Mouse (Mus musculus): ENCODE measurements around the gene Fez2.

The Fez2 gene

DNA sequence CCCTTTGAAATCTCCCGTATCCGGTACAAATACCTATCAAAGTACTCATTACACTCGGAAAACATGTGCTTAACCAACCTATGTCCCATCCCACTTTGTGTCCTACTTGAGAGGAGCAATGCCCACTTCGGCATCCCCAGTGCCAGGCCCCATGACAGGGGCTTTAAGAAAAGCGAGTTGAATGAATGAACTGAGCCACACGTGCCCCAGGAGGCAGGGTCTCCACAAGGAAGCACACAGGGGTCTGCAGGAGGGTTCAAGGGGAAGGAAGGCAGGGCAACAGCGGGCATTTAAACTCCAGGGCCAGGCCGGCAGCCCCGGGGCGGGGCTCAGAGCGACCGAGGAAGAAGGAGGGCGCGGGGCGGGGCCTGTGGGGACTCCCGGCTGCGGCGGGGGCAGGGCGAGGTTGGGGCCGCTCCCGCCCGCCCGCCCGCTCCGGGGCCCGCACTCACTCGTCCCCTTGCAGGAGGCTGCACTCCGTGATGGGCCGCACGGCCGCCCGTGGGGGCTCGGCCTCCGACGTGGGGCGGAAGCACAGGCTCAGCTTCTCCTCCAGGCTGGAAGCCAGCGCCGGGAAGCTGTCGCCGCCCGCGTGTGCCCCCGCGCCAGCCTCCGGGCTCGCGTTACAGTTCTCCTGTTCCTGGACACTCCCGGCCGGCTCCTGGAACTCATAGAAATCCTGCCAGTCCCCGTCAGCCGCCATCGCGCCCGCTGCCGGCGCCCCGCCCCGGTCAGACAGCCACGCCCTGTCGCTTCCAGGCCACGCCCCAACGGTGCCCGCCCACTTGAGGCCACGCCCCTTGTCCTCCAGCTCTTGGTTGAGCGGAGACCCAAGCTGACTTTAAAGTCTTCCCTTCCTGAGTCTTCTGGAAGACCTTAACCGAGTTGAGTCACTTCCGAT is at the start of gene Fez2:
Gene Fez2, minus strand, starts transcription at position 772 of the 901 bp plus-strand sequence.
- peak; percentile 91 to 92 for DNase-seq (ENCODE audit: low spot score in 2 of 2)

DNA sequence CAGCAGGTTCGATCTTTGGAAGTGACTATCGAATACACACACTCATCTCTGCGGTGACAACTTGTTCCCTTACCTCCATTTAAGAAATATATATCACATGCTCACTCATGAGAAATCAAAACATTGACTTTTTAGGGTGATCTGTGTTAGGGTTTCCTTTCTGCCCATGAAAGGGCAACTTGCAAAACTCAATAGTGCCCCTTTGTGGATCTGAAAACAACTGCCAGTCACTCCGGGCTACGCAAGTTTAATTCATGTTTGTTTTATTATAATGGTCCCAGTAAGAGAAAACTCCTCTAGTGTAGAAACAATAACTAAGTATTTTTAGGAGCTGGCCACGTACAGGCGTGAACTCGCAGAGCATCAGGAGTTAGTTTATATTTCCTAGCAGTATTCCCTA is 47.5 kb upstream of the Fez2 start:
- no peak for DNase-seq (ENCODE audit: low spot score in 2 of 2)

DNA sequence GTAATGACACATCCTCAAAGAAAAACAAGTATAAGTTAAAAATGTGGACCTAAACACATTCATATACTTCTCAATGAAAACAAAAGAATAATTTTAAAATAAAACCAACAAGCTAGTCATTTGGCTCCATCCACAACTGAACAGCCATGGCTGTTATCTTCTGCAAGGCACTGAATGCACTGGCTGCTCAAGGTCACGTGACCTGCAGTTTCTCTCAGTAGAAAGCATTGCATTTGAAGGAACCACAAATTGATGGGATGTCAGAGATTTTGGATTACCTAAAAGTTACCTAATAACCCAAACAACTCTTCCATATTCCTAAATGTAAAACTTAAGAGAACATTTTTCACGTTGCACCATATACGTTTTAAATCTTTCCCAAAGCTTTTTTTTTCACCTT is 47.1 kb upstream of the Fez2 start:
- DNase-seq (ENCODE audit: low spot score in 2 of 2): no peak

DNA sequence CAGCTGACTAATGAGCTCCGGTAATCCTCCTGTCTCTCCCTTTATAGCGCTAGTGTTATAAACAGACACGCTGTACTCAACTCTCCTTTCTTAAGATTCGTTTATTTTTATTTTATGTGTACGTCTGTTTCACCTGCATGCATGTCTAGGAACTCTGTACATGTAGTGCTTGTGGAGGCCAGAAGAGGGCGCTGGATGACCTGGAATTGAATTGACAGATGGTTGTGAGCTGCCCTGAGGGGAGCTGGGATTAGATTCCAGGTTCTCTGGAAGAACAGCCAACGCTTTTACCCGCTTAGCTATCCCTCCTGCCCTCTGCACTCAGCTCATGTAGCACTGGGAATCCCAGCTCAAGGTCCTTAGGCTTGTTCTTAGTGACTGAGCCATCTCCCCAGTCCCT is 42.2 kb upstream of the Fez2 start:
- DNase-seq (ENCODE audit: low spot score in 2 of 2): no peak

DNA sequence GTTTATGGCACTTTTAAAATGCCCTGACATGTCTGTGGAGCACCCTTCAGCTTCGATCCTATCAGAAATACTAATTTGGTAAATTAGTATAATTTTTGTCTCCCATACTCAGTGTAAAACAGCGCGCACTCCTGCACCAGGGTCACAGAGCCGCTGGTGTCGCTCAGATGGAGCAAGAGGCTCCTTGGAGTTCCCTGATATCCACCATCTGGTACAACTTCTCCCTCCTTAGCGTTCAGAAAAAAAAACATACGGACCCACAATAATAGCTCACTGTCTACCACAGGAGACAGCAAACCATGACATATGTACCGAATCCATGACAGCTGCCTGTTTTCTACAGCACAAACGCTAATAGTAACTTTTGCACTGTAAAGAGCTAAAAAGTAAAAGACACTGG is 37.6 kb upstream of the Fez2 start:
- DNase-seq (ENCODE audit: low spot score in 2 of 2): no peak

DNA sequence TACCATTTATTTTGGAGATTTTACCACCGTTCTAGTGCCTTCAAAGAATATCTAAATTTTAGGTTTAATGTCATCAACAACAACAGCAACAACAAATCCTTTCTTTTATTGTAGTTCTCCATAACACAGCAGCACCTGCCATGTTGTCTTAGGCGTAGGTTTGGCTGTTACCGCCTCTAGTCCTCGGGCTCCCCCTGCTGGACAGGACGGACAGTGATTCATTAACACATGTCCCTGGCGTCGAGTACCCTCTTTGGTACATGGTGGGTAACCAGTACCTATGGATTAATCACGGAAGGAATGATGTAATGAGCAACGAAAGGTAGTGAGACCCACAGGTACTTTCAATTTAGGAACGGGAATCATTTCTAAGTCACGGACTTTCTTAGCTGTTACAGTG is 37.2 kb upstream of the Fez2 start:
- DNase-seq (ENCODE audit: low spot score in 2 of 2): peak; percentile 61 to 75

DNA sequence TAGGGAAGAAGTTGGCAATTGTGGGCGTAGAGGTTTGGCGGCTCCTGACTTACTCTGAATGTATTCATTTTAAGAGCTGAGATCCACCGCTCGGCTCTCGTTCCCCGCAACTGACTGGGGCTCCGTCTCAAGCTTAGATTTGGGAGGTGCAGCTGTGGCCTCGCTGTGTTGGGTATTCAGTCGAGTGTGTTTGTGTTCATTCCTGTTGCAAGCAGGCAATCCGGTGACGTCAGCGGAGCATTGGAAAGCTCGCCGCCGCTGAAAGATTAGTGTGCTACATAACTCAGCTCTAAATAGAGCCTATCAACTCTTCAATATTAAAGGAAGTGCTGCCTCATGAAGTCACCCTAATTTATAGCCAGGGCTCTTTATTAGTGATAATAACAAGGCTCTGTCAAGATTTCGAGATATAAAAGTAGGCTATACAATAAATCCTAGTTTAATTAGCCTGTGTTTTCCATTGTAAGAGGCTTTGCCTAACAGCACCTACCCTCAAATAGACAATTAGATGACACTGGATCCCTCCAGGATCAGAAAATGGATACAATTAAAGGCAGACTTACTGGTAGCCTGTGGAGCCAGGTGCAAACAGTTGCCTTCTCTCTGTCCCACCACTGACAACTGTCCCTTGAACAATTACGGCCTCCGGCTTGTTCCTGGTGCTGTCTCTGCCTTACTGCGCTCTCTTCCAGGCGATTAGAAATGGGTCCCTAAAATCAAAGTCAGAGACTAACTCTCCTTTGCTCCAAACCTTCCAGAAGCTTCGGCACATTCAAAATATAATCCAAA is 36.4 kb upstream of the Fez2 start:
- no peak for DNase-seq (ENCODE audit: low spot score in 2 of 2)

DNA sequence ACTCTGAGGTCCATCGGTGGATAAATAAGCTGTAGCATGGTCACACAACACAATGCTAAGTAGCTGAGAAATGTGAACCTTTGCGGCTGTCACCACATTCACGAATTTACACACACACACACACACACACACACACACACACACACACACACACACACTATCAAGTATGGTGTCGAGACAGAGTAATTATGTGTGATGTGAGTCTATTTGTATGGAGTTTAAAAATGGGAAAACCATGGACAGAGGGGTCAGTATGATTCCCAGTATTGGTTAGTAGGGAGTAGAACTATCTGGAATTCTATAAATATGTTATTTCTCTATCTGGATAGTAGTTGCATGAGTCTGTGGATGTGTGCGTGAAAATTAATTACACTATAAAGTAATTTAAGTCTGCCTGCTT is 35.6 kb upstream of the Fez2 start:
- no peak for DNase-seq (ENCODE audit: low spot score in 2 of 2)

DNA sequence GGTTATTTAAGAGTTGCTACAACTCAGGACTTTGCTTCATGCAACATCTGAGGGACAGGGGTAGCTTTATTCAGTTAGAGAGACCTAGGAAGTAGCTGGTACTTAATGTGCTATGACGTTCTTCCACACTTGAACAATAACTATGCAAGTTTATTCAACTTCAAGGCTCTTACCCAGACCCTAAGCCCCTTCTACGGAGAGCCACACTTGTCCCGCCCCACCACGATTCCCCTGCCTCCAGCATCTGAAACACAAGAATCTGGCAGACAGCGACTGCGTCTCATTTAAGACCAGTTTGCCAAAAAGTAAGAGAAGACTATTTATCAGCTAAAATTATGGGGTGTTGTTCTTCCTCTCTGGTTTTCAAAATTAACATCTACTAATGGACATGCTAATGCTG is 33.9 kb upstream of the Fez2 start:
- no peak for DNase-seq (ENCODE audit: low spot score in 2 of 2)

DNA sequence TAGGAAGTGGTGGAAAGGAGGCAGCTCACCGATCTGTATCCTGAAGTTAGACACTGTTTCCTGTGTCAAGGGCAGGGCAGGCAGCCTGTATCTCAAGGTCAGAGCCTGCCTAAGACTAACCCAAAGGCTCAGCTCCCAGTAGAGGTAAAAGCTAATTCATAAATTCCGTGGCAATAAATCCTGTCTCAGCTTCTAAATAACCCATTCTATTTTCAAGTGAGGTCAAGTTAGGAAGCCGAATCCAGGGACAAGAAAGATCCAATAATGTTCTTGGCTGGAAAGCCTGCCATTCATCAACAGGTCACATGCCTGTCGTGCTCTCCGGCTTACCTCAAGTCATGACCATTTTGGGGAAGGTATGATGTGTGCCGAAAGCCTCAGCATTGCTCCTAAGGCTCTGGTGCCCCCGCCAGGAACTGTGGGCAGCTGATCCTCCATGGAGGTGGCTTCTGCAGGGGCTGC is 33.4 kb upstream of the Fez2 start:
- no peak for DNase-seq (ENCODE audit: low spot score in 2 of 2)

DNA sequence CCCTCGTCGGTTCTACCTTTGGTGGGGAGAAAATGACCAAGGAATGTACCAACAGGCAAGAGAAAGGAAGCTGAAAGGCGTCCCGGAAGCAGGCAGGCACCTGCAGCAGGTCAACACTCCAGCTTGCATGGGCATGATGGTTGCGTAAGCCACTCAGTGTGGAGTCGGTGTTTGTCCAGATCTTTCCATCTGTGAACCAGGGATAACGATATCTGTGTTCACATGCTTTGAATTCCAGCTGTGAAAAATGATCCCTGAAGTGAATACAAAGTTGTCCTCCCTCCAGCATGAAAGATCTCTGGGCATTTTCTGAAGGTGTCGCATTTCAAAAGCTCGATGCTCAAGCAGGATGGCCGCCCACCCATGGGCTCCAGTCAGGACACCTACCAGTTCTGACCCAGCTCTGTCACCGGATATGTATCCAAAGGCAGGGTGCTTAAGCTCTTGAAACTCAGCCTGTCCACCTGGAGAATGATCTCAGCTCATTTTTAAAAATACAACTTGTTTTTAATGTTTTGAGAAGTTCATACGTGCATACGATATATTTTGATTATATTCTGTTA is 31.8 kb upstream of the Fez2 start:
- DNase-seq (ENCODE audit: low spot score in 2 of 2): no peak

DNA sequence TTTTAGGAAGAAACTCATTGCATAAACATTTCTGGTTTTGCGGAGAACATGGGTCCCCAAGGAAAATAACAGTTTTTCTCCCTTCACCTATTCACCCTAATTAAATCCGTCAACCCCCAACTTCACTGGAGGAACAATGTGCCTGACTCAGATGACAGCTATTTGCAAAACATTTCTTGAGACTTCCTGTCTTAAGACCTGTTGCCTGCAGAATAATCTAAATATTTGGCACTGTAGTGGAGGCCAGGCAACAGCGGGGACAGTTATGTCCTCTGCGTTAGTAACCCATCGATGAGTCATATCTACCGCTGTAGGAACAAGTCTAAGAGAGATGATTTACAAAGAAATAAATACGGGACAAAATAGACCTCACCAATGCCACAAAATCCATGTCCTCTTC is 26.9 kb upstream of the Fez2 start:
- no peak for DNase-seq (ENCODE audit: low spot score in 2 of 2)

DNA sequence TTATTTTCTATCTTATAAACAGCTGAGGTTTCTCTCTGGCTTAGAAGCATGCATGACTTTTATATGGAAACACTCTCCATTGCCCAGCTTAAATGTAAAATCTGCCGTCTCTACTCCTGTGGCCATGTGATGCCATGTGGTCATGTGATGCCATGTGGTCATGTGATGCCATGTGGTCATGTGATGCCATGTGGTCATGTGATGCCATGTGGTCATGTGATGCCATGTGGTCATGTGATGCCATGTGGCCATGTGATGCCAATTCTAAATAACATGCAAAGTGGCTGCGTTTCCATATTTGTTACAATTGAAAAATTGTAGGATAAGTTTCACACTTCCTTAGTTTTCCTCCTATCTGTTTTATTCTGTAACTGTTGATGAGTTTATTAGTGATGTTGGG is 22.8 kb upstream of the Fez2 start:
- no peak for DNase-seq (ENCODE audit: low spot score in 2 of 2)

DNA sequence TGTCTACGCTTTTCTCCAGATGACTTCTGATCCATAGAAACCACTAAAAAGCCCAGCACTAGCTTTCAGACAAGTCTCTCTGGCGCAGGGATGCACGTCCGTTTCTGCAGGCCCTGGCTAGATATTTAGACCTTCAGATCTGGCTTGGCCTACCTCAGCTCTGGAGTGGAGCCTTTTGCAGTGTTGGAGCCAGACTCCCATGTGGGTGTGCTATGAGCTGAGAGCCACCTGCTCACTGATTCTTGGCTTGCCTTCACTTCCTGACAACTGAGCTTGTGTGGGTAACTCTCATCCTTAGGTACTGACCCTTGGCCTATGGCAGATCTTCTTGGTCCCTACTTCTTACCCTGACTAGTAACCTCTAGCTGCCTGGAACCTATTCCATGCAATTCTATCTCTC is 19.2 kb upstream of the Fez2 start:
- no peak for DNase-seq (ENCODE audit: low spot score in 2 of 2)

DNA sequence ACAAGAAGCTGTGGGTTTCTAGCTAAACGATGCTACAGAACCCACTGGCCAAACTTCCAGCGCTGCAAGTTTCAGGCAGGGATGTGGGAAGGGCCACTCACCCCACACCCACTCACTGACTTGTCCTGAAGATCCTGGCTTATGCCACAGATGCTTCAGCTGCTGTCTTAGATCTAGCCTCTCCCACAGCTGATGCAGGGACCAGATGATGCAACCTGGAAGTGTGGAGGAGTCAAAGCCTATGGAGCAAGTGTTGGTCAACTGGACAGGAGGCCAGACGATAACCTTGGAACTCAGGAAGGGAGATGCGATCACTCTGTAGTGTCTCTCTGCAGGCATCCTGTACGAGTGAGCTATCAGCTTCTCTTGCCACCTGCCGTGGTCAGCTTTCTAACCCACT is 17.7 kb upstream of the Fez2 start:
- no peak for DNase-seq (ENCODE audit: low spot score in 2 of 2)

DNA sequence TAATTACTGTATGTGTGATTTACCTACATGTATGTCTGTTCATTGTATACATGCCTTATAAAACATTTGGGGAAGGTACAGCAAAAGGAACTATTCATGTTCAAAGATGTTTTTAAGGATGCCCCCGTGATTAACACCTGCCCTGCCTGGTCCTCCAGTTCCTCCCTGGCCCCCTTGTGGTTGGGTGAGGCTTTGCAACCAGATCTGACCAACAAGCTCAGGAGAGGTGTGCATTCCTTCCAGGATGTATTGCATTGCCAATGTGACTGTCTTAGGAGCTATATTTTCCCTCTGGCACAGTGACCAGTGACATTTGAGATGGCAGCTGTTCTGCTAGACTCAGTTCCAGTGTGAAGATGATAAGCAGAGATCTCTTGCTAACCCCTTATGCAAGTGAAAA is 16.8 kb upstream of the Fez2 start:
- peak; percentile 35 to 50 for DNase-seq (ENCODE audit: low spot score in 2 of 2)

DNA sequence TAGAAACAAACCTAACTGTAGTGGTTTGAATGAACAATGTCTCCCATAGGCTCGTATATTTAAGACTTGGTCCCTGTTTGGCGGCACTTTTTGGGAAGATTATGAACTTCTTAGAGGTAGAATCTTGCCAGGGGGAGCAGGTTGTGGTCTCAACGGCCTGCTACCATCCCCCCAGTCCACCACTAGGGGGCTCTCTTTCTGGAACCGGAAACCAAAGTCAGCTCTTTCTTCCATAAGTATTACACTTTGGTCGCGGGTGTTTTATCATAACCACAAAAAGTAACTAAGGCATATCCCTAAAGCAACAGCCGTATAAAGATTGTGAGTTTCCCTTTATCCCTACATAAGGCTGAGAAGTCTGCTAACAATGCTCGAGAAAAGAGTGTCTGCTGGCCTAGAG is 12.4 kb upstream of the Fez2 start:
- DNase-seq (ENCODE audit: low spot score in 2 of 2): peak; percentile 17 to 39

DNA sequence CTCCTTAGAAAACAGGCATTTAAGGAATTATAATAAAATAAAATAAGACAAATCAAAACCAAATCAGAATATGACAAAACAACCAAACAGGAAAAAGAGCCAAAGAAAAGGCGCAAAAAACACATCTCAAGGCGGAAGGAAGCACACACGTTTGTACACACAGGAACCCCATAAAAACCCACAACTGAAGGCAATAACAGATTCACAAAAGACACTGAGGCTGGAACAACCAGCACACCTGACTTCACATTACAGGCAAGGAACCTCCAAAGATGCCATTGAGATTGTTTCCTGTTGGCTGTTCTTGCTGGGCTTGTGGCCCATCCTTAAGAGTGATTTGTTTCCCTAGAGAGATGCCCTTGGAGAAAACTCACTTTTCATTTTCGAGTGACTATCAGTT is 11.1 kb upstream of the Fez2 start:
- no peak for DNase-seq (ENCODE audit: low spot score in 2 of 2)

DNA sequence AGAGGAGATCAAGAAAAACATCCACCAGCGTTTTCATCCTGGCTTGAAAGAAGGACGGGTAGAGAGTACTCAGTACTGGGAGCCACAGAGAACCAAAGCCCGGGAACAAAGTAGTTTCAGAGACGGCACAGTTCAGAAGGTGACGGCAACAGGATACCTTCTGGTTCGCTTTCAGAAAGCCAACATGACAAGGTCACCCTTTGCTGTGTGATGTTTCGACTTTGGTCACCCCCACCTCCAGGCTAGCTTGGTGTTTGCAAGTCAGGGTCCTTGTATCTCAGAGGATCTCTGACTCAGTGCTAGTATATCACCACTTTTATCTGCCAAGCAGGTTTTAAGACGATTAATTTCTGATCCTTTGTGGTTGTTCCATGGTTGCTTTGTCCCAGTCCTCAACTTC is 7.1 kb upstream of the Fez2 start:
- DNase-seq (ENCODE audit: low spot score in 2 of 2): no peak

DNA sequence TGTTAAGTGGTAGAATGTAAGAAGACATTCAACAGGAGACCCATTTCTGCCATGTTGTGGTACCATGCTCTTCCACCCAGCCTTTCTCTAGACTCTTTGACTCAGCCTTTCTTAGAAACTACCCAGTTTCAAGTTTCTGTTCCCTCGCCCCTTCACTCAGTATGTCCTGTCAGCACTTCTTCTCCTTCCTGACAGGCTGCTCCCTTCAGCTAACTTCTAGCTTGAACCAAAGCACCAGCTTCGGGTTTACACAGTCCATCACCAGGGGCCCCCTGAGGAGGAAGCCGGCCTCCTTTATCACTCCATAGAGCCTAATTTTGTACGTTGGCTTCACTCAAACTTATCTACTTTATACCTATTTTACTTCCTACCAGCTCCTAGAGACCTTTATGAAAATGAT is 1.3 kb upstream of the Fez2 start:
- DNase-seq (ENCODE audit: low spot score in 2 of 2): no peak

DNA sequence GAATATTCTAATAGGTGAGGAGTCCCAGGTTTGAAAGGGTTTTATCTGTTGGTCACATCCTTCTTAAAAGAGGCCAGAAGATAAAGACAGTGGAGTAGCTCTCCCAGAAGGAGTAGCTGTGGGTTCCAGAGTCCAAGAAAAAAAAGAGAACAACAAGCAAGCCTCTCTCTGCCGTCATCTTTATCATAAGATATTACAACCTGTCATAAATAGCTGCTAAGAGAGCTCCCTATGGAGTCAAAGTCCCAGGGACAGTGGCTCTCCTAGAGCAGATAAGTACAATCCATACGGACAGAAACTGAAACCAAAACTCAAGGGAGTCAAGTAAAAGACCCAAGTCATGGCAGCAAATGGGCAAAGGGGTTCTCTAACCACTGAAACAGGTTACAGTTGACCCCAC is 2.7 kb downstream of the Fez2 start:
- no peak for DNase-seq (ENCODE audit: low spot score in 2 of 2)

DNA sequence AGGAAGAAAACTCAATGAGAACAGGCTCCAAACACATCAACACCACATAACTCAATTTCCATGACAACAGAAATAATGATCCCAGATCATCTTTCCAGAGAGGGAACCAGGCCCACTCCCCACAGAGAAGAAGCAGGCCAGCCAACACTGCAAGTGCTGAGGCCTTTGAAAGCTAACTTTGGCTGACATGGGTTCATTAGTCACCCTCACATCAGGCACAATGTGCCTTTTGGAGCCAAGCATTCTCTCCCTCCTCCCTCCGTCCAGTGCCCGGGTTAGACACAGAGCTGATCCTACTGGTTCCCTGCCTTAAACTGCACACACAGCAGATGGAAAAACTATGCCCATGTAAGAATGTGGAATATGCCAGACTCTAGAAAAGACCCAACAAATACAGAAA is 8.1 kb downstream of the Fez2 start:
- no peak for DNase-seq (ENCODE audit: low spot score in 2 of 2)

DNA sequence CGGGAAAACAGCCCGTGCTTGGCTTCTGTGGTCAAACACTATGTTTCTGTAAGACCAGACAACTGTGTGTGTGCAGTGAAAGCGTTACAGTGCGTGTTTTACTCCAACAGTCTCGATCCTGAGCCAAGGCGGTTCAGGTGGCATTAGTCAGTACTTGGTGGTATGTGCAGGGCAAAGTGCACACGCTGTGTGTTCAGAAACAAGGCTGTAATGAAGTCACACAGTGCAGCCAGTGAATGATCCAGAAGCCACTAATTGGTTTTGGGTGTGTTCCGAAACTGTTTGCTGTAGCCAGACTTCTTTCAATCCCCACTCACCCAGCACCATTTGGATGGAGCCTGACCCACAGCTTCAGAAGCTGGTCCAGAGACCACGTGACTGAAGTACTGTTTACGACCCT is 9.6 kb downstream of the Fez2 start:
- DNase-seq (ENCODE audit: low spot score in 2 of 2): no peak
